Mouse (Mus musculus) stomach, embryonic 14.5 days (tissue): ENCODE measurements around the gene Msh4. TPM values are rescaled to one million over a fixed set of nuclear protein-coding genes. Genes with fewer than 3 reads are reported as not detected.

ENCODE experiments used
- ATAC-seq: fragments of 200-750 bp; cut with Nextera tagmentation; 2 replicates; pipeline ENCODE4 v1.8.0; 2017; ENCODE audit warnings: low read depth, moderate TSS enrichment; ENCODE audit not compliant: insufficient number of reproducible peaks, insufficient read depth, low FRiP score
- H3K27ac ChIP-seq: fragments of 300-500 bp; sonication (generic); 2 replicates; pipeline ENCODE4 v1.5.1; 2014; ENCODE audit warnings: mild to moderate bottlenecking, low read length, moderate library complexity, mixed read lengths
- H3K27me3 ChIP-seq: fragments of 300-500 bp; sonication (generic); 2 replicates; pipeline ENCODE4 v1.6.1; 2014; ENCODE audit warnings: low read length, control low read depth, mixed read lengths; ENCODE audit not compliant: control insufficient read depth, insufficient read depth
- H3K36me3 ChIP-seq: fragments of 300-500 bp; sonication (generic); 2 replicates; pipeline ENCODE4 v1.6.1; 2014; ENCODE audit warnings: mild to moderate bottlenecking, control low read depth, low read length, moderate library complexity, mixed read lengths; ENCODE audit not compliant: control insufficient read depth, insufficient read depth
- H3K4me1 ChIP-seq: fragments of 300-500 bp; sonication (generic); 2 replicates; pipeline ENCODE4 v1.6.1; 2014; ENCODE audit warnings: low read length, control low read depth, mixed read lengths; ENCODE audit not compliant: control insufficient read depth, insufficient read depth
- H3K4me2 ChIP-seq: fragments of 300-500 bp; sonication (generic); replicated peaks from 2 replicates; pipeline ENCODE4 v1.6.1; 2014; ENCODE audit warnings: low read depth, low read length, control low read depth
- H3K4me3 ChIP-seq: fragments of 300-500 bp; sonication (generic); 2 replicates; pipeline ENCODE4 v1.5.1; 2014; ENCODE audit warnings: low read depth, low read length, control low read depth
- H3K9ac ChIP-seq: fragments of 300-500 bp; sonication (generic); replicated peaks from 2 replicates; pipeline ENCODE4 v1.6.1; 2014; ENCODE audit warnings: low read depth, mild to moderate bottlenecking, control low read depth, low read length, moderate library complexity, mixed read lengths
- H3K9me3 ChIP-seq: fragments of 300-500 bp; sonication (generic); 2 replicates; pipeline ENCODE4 v1.6.1; 2016; ENCODE audit warnings: low read depth, low read length, control low read depth; ENCODE audit not compliant: control insufficient read depth
- WGBS: fragments of 180-500 bp; shearing (Covaris S2); extraction: QIAGEN DNeasy Blood & Tissue Kit; methylation state at CpG from one replicate; pipeline ENCODE4 v1.1.7; 2014; 5-methylcytosine and 5-hydroxymethylcytosine counted together
- polyA plus RNA-seq: library from polyadenylated mRNA; unstranded; fragments of >200 nt; fragmentation: Nextera tagmentation; extraction: Ambion mirVana; gene quantifications from 2 replicates; pipeline ENCODE4 v1.2.1, GENCODE M21; 2014

Msh4 gene
- polyA plus RNA-seq, 1 experiment from 2014 or later: 0.22 TPM

DNA sequence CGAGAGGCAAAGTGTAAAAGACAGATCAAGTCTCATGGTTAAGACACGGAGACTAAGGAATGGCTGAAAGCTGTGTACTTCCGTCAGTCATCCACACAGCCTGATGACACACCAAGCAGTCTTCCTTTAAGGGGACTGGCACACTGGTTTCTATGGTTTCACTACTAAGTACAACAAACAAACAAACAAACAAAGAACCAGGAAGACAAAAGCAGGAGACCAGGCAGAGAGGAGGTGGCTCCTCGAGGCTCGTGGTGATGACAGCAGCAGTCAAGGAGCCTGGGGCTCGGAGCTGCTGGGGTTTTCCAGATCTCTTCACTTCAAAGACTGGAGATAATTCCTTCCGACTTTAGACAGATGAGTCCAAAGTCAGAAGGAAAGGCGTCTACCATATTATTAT is 34.1 kb upstream of the Msh4 start:
- H3K4me3 ChIP-seq: no peak overlapping the region
- H3K27ac ChIP-seq: no peak overlapping the region
- no peaks in the 10 kb centered on the region for H3K9me3 ChIP-seq
- no peak overlapping the region for H3K4me2 ChIP-seq
- peaks cover 10% of the 10 kb centered on the region; the same call in 1 of the 2 replicates for H3K4me1 ChIP-seq
- no peak for ATAC-seq
- peaks cover 31% of the 10 kb centered on the region; the same call in 1 of the 2 replicates for H3K36me3 ChIP-seq
- WGBS: 82% methylated on average over 8 of the region's 8 CpGs
- no peak overlapping the region for H3K9ac ChIP-seq
- H3K27me3 ChIP-seq: no peaks in the 10 kb centered on the region

GRCm38 (mm10) chr3:153937116-153937810 is 31.3 kb upstream of the Msh4 start:
- Histone ChIP-seq H3K27ac (no peak overlapping the region), H3K9ac (no peak overlapping the region), H3K4me1 (peaks cover under 1% of the 10 kb centered on the region; the same call in 1 of the 2 replicates), H3K4me2 (no peak overlapping the region), H3K4me3 (no peak overlapping the region), H3K36me3 (peaks cover 45% of the 10 kb centered on the region; the same call in 1 of the 2 replicates), H3K27me3 (no peaks in the 10 kb centered on the region), H3K9me3 (no peaks in the 10 kb centered on the region)
- 91% methylated on average over 17 of the region's 17 CpGs for WGBS
- ATAC-seq: no peak

DNA sequence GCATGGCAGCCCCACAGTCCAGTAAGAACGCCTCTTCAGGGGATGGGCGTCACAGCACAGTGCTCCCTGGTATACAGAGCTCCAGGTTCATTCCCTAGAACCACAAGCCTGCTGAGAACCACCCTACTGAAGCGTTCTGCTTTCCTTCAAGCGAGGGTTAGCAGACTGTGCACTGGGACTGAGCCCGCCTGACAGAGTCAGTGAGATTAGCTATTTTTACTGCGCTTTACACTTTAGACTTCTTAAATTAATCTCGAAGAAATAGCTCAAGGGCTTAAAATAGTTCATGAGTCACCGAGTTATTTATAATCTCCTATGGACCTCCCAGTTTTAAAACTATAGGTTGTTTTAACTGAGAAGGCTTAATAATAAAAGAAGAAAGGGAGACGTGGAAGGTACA is 29.9 kb upstream of the Msh4 start:
- H3K36me3 ChIP-seq: peaks cover 44% of the 10 kb centered on the region
- H3K9ac ChIP-seq: no peak overlapping the region
- H3K27me3 ChIP-seq: no peaks in the 10 kb centered on the region
- ATAC-seq: no peak
- H3K4me1 ChIP-seq: no peaks in the 10 kb centered on the region
- no peak overlapping the region for H3K4me3 ChIP-seq
- 79% methylated on average over 9 of the region's 9 CpGs for WGBS
- H3K9me3 ChIP-seq: no peaks in the 10 kb centered on the region
- no peak overlapping the region for H3K27ac ChIP-seq
- no peak overlapping the region for H3K4me2 ChIP-seq

DNA sequence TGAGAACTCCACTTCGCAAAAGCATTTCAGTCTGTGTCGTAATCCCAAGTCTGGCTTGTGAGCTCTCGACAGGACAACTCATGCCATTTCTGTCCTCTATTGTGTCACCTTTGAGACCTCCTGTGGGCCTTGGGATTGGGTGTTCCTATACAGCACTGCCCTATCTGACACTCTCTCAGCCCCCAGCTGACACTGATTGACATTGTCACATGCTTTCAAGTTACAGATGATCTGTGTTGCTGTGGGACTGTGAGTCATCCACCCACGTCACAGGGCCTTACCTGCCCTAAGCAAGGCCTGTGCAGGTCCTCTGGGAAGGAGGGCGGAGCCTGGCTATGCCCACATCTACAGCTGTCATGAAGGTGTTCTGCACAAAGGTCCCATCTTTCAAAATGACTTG is 26.5 kb upstream of the Msh4 start:
- no peaks in the 10 kb centered on the region for H3K27me3 ChIP-seq
- no peaks in the 10 kb centered on the region for H3K4me1 ChIP-seq
- H3K4me3 ChIP-seq: no peak overlapping the region
- no peak overlapping the region for H3K4me2 ChIP-seq
- ATAC-seq: no peak
- 90% methylated on average over 5 of the region's 5 CpGs for WGBS
- H3K9me3 ChIP-seq: no peaks in the 10 kb centered on the region
- no peak overlapping the region for H3K9ac ChIP-seq
- no peak overlapping the region for H3K27ac ChIP-seq
- peaks cover 45% of the 10 kb centered on the region for H3K36me3 ChIP-seq

DNA sequence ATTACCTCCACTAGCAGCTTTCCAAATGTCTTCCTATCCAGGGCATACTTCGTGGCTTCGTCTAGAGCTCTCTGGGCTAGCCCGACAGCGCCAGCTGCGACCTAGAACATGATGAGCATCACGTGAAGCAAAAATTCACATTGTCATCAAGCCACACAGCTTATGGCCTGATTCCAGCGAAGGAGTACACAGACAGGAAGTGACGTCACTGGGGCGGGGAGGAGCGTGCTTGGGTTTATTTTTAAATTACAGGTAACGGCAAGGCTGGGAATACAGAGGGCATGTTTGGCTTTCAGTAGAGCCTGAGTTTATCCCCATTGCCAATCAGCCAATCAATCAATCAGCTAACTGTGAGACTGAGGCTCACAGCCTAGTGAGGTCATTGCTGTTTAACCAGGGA is 23.6 kb upstream of the Msh4 start:
- no peak overlapping the region for H3K27ac ChIP-seq
- peaks cover 33% of the 10 kb centered on the region for H3K36me3 ChIP-seq
- H3K27me3 ChIP-seq: no peaks in the 10 kb centered on the region
- no peak overlapping the region for H3K9ac ChIP-seq
- ATAC-seq: no peak
- WGBS: 89% methylated on average over 11 of the region's 11 CpGs
- H3K4me2 ChIP-seq: no peak overlapping the region
- no peaks in the 10 kb centered on the region for H3K4me1 ChIP-seq
- H3K9me3 ChIP-seq: no peaks in the 10 kb centered on the region
- no peak overlapping the region for H3K4me3 ChIP-seq

DNA sequence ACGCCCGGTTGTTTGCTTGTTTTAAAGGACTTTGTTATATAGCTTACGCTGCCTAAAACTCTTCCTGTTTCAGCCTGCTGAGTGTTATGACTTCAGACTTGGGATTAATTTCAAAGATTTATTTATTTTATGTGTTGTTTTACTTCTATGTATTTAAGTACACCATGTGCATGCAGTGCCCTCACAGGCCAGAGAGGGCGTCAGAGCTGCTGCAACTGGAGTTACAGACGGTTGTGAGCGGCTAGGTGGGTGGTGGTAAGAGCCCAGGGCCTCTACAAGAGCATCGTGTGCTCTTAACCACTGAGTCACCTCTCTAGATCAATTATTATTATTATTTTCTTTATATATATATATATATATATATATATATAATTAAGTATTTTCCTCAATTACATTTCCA is 20.4 kb upstream of the Msh4 start:
- H3K4me1 ChIP-seq: no peaks in the 10 kb centered on the region
- no peak overlapping the region for H3K27ac ChIP-seq
- no peak overlapping the region for H3K9ac ChIP-seq
- ATAC-seq: no peak
- no peaks in the 10 kb centered on the region for H3K9me3 ChIP-seq
- H3K4me2 ChIP-seq: no peak overlapping the region
- no peaks in the 10 kb centered on the region for H3K27me3 ChIP-seq
- 91% methylated on average over 7 of the region's 7 CpGs for WGBS
- peaks cover 14% of the 10 kb centered on the region for H3K36me3 ChIP-seq
- H3K4me3 ChIP-seq: no peak overlapping the region

DNA sequence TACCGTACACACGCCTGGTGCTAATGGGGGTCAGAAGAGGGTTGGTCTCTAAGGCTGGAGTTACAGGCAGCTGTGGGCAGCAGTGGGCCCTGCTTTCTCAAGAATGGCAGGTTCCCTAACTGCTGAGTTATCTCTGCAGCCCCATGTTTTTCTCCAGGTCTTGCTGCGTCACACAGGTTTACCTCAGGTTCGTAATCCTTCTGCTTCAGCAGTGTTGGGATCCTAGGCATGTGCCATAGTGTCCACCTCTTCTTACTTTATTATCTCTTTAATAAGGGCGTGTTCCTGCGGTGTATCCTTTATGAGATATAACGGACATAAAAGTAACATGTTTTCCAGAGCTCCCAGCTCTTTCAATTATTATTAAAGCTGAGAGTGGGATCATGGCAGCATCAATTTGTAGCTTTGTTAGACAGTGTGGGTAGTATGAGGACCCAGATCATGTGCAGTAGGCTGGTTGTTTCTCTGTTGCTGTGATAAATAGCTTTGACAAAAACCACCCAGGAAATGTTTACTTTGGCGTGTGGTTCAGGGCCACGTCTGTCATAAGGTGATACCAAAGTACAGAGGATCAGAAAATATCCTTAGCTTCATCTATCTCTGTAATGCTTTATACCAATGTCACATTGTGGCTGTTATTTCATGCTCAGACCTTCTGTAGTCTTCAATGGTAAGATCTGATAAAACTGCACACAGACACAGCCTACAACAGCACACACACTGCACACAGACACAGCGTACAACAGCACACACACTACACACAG is 15.4 kb upstream of the Msh4 start:
- no peak overlapping the region for H3K27ac ChIP-seq
- no peak overlapping the region for H3K4me3 ChIP-seq
- H3K4me1 ChIP-seq: no peaks in the 10 kb centered on the region
- 85% methylated on average over 10 of the region's 10 CpGs for WGBS
- H3K9ac ChIP-seq: no peak overlapping the region
- no peak overlapping the region for H3K4me2 ChIP-seq
- no peak for ATAC-seq
- no peaks in the 10 kb centered on the region for H3K27me3 ChIP-seq
- peaks cover 6% of the 10 kb centered on the region for H3K36me3 ChIP-seq
- no peaks in the 10 kb centered on the region for H3K9me3 ChIP-seq

DNA sequence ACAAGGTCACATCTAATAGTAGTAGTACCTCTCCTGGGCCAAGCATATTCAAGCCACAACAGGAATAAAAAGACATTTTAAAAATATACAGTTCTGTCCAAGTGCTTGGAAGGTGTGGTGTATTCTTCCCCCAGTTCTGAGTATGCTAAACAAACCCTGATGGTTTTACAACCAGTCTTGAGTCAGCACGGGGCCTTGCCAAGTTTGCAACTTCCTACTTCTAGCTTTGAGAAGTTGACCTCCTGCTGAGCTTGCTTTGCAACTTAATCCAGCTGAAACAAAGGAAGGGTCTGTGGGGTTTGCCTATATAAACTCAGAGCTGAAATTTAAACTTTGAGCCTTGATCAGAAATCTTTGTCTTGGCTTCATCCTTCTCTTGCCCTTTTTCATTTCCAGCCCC is 11.3 kb upstream of the Msh4 start:
- H3K4me2 ChIP-seq: no peak overlapping the region

More for the DNA sequence above, 11.3 kb upstream of the Msh4 start:
- Histone ChIP-seq H3K27ac (no peak overlapping the region), H3K9me3 (no peaks in the 10 kb centered on the region), H3K36me3 (no peaks in the 10 kb centered on the region), H3K4me1 (no peaks in the 10 kb centered on the region), H3K9ac (no peak overlapping the region), H3K4me3 (no peak overlapping the region), H3K27me3 (no peaks in the 10 kb centered on the region)
- WGBS: 3% methylated on average over 1 of the region's 1 CpGs
- ATAC-seq: no peak
